Mouse (Mus musculus): ENCODE results near the gene Sspn. TPM values are rescaled to one million over a fixed set of nuclear protein-coding genes. Genes with fewer than 3 reads are reported as not detected.

Sspn gene
- total RNA-seq, 2 experiments from 2014 or later = not detected

DNA sequence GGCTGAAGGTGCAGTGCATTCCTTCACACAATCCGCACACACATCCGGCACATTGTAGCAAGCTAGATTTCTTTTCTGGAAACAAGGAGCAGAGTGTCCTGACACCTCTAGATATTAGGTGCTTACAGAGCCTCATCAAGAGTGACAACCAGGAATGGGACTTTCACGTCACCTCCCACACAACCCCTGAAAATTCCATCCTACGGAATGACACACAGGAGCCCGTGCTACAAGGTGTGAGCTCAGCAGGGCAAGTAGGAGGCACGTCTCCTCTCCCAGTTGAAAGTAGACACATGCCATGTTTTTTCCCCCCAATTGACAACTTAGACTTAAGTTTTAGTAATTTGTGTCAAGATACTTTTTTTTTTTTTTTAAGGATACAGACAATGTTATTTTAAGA lies 7.8 kb upstream of the Sspn start:
- no peak for ATAC-seq (ENCODE audit: poor library complexity, severe bottlenecking)

DNA sequence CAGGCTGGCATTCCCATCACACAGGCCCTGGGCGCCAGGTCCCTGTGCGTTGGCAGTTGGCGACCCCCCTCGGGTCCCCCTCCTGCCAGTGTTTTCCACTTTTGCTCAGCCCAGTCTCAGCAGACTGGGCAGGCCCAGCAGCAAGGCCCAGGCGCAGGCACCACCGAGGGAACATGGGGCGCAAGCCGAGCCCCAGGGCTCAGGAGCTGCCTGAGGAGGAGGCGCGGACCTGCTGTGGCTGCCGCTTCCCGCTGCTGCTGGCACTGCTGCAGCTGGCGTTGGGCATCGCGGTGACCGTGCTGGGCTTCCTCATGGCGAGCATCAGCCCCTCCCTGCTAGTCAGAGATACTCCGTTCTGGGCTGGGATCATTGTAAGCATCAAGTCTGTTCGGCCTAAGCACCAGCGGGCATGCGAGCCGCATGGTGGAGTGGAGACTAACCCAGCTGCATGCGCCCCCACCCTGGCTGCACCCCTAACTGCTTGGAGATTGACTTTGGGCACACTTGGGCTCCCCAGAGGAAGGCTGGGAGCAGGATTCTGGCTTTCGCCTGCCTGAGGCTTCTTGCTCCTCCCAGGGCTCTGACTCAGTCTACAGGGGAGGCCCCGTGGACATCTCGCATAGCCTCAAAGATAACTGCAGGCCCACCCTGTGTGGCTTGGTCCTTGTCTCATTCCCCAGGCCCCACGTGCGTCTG lies 2.7 kb downstream of the Sspn start:
- ATAC-seq (ENCODE audit: poor library complexity, severe bottlenecking) = no peak

- no peak for ATAC-seq (ENCODE audit: poor library complexity, severe bottlenecking)
These were observed 3.3 kb downstream of the Sspn start for GRCm38 (mm10) chr6:145934697-145935240.

DNA sequence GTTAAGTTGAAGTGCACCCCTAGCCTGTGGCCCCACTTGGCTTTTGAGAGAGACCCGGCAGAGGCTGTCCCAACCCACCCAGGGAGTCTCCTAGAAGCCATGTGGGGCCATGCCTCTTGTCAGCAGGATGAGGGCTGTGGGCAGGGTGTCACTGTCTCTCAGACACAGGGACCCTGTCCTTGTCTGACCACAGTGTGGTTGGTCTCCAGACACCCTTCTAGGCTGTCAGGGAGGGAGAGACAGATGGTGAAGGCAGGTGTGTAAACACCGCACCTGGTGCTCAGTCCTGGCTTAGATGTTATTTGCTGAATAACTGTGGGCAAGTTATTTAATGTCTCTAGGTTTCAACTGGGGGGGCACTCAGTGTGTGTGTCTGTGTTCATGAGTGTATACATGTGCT lies 4.5 kb downstream of the Sspn start:
- no peak for ATAC-seq (ENCODE audit: poor library complexity, severe bottlenecking)

DNA sequence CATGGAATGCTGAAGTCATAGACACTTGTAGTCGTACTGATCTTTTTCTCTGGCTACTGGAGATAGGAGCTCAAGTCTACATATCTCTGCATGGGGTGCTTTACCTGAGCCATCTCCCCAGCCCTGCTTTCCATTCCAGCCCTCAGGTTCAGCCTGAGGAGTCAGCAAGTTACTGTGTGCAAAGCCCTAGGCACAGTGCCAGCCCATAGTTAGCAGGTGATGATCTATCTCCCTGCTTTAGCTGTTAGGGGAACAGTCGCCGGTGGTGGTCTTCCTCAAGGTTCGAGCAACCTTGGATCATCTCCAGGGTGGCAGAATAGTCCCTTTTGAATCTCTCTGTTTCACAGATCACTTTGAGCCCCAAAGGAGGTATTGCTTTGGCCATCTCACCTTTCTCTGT lies 5.1 kb downstream of the Sspn start:
- ATAC-seq (ENCODE audit: poor library complexity, severe bottlenecking) = no peak

DNA sequence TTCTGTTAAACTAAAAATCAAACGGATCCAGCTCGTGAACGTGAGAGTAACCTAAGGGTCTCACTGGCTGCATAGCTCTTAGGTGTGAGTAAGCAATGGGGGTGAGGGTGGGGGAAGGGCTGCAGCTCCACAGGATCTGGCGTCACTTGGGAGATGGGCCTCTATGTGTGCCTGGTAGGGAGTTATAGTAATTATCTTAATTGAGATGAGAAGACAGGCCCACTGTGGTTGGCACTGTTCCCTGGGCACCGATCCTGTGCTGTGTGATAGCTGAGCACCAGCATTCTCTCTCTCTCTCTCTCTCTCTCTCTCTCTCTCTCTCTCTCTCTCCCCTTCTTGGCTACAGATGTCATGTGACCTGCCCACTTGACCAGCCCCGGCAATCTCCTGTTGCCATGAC lies 9.4 kb downstream of the Sspn start:
- ATAC-seq (ENCODE audit: poor library complexity, severe bottlenecking) = no peak

DNA sequence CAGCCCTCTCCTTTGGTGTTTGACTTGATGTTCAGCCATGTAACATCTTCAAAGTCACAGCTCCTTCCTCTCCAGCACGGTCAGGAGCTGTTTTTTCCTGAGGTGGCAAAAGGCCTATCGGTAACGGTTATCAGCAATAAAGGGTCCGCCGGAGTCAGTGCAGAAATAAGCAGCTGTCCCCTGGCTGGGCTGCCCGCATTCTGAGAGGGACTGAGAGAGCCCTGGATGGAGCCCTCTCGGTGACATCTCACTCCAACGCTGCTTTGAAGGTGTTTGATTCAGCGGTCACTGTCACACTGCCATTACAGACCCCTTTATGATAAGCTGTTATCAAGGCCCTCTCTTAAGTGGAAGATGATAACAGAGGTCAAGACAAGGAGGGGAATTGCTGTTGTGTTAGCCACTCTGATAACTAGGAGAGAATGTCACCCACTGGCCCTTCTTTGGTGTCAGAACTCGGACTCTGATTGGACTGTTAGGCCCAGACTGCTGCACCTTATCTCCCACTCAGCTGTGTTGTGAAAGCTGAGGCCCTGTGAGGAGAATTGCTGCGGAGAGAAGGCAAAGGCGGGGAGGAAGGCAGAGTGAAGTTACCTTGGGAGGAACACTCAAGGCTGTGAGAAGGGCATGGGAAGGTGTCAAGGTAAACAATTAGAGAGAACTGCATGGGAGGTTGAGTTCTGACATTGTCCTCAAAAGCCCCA lies 11.0 kb downstream of the Sspn start:
- no peak for ATAC-seq (ENCODE audit: poor library complexity, severe bottlenecking)

- ATAC-seq (ENCODE audit: poor library complexity, severe bottlenecking) = no peak
These were observed 12.0 kb downstream of the Sspn start for GRCm38 (mm10) chr6:145943414-145943813.

DNA sequence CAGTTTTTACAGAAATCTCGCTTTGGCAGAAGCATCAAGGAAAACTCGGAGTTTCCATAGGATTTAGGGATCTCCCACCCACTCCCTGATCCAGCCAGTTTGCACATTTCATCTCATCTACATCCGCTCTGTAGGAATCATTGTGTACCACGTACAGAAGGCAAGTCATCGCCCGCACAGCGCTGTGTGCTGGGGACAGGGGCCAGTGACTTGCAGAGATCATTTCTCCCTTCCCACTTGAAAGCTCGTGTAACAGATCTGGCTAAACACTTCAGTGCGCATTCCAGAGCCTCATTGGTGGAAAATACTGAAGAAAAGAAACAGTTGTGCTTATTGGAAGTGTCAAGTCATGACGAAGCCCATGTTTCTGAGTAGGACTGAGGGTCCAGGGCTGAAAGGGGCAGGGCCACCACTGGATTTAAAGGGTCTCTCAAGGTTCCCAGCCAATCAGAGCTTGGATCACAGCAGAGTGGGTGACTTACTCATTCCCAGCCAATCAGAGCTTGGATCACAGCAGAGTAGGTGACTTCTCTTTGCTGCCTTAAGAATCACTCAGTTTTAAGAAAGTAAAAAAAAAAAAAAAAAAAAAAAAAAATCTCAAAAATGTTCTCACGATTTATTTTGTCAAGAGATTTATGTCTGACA lies 14.4 kb downstream of the Sspn start:
- ATAC-seq (ENCODE audit: poor library complexity, severe bottlenecking) = no peak

DNA sequence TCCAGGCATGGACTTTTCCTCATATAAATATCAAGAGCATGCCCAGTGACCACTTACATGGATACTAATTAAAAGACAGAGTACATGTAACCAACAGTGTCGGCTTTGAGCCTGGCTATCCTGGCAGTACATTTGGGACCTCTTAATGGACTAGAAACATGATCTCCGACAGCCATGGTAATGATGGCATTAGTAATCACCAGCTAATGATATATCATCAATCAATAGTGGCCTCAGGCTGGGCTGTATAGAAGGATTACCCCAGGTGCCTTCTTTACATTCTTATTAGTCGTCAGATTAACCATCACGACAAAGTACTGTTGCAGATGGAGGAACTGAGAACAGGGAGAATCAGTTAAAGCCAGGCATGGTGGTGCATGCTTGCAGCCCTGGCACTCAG lies 17.6 kb downstream of the Sspn start:
- no peak for ATAC-seq (ENCODE audit: poor library complexity, severe bottlenecking)

DNA sequence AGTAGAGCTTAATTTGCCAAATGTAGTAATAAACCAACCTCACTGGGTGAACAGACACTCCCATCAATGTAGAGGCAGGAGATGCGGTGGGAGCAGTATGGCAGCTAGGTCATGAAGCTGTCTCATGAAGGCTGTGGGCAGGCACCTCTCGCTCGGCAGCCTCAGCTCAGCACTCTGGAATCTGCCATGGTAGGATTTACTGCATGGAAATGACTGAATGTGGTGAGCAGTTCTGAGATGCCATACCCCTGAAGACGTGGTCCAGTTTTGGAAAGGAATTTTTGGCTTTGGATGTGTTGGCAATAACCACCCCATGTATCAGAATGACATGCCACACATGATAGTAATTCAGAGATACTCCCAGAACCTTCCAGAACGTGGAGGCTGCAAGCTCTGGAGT lies 19.2 kb downstream of the Sspn start:
- ATAC-seq (ENCODE audit: poor library complexity, severe bottlenecking) = no peak

GRCm38 (mm10) chr6:145952594-145952993 lies 21.2 kb downstream of the Sspn start:
- ATAC-seq (ENCODE audit: poor library complexity, severe bottlenecking) = no peak

- no peak for ATAC-seq (ENCODE audit: poor library complexity, severe bottlenecking)
These were observed 21.9 kb downstream of the Sspn start for GRCm38 (mm10) chr6:145953121-145953896.

DNA sequence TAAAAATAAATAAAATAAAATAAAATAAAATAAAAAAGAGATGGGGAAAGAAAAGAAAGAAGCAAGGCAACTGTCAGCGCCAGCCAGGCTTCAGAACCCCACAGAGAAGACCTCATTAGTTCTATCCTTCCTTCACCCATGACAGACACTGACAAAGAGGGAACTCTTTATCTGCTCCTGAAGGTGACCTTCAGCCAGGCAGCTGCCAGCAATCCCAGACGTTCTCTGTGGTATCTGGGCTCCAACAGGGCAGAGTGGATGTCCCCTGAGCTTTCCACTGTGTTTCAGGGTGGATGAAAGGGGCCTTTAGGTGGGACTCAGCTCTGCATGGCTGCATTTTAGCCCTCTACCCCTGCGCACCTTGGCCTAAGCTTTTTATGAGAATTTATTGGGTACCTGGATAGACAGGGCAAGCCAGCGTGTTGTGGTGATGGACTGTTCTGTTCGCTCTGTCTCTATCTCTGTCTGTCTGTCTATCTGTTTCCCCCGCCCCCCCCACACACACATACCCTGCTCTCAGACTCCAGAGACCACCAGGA lies 26.1 kb downstream of the Sspn start:
- no peak for ATAC-seq (ENCODE audit: poor library complexity, severe bottlenecking)

DNA sequence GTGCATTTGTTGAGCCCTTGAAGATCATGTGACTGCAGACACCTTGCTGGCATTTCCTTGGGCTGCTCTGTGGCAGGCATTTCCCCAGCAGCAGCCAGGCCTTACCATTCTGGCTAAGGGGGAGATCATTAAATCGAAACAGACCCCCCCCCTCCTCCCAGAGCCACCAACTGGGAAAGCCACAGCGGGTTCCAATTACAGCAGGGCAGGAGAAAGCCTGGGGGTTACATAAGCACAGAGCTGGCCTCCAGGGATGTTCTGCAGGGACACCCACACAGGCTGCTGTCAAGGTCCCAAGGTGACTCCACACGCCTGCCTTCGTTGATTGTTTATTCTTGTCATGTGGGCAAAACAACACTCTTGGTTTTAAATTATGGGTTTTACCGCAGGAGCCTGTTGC lies 26.6 kb downstream of the Sspn start:
- no peak for ATAC-seq (ENCODE audit: poor library complexity, severe bottlenecking)

DNA sequence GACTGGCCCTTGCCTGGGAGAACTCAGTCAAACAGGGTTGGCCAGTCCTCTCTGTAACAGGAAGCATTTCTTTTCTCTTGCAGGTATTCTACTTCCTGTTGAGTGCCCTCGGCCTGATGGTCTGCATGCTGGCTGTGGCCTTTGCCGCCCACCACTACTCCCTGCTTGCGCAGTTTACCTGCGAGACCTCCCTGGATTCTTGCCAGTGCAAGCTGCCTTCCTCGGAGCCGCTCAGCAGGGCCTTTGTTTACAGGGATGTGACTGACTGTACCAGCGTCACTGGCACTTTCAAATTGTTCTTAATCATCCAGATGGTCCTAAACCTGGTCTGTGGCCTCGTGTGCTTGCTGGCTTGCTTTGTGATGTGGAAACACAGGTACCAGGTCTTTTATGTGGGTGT lies 29.6 kb downstream of the Sspn start:
- ATAC-seq (ENCODE audit: poor library complexity, severe bottlenecking) = no peak

GRCm38 (mm10) chr6:145963966-145964365 lies 32.5 kb downstream of the Sspn start:
- ATAC-seq (ENCODE audit: poor library complexity, severe bottlenecking) = no peak

DNA sequence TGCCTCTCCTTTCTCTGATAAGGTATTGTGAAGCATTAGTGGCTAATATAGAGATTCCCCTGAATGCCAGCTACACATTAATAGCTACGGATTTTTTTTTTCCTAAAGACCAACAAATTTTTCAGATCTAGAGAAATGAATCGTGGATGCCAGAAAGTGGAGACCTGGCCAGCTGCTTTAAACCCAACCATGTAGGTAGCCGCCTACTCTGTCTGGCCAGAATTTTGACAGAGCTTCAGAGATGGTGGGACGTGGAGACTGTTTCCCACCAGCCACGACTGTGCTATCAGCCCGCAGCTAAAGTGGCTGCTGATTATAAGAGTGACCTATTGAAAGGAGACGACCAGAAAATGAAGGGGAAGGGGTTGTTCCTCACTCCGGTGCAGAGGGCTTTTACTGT lies 36.3 kb downstream of the Sspn start:
- ATAC-seq (ENCODE audit: poor library complexity, severe bottlenecking) = no peak

DNA sequence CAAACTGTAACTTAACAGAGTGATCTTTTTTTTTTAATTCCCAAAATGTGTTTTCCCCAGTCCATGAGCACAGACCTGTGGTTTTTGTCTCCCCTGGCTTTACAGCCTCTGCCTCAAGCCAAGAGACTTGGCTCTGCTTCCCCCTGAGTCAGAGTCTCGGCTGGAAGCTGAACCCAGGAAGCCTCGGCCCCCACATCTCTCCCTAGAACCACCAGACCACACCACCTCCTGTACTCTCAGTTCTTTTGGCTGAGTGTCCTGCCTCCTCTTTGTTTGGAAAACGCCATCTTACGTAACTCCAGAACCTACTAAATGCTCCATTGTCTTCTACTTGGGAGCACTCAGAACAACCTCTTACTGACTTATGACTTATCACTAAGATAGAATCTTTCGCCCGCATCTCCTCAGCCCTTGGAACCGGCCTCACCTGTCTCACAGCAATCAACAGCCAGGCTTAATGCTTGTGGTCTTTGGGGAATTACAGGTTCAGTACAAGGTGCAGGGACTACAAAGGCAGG lies 36.9 kb downstream of the Sspn start:
- ATAC-seq (ENCODE audit: poor library complexity, severe bottlenecking) = no peak

DNA sequence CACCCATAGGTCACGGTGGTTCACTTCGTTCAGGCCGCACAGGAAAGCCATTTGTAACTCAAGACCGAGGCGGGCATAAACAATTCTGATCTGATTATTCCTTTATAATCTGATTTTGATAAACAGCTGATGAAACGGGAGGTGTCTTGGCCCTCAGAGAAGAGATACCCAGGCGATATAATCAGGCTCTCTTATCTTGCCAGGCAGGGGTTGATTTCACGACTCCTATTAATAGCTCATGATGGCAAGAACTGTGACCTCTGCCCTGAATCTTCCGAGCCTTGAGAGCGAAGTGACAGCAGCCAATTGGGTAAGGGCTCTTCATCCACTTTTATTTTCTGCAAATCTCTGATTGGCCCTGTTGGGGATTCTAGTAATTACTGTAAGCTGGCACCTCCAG lies 37.4 kb downstream of the Sspn start:
- ATAC-seq (ENCODE audit: poor library complexity, severe bottlenecking) = no peak

GRCm38 (mm10) chr6:145969572-145969971 lies 38.1 kb downstream of the Sspn start:
- ATAC-seq (ENCODE audit: poor library complexity, severe bottlenecking) = no peak

All from megakaryocyte, adult 5-6 weeks (primary cell).